Mouse (Mus musculus) C2C12 (cell line): ENCODE results near the gene Ccnd3.

Experiments used
- CTCF ChIP-seq: IDR thresholded peaks from one replicate; pipeline ENCODE4 v1.5.1; 2011; ENCODE audit not compliant: control insufficient read depth, insufficient read depth, insufficient read length
- FOSL1 ChIP-seq: IDR thresholded peaks from one replicate; pipeline ENCODE4 v1.8.0; 2011; ENCODE audit warnings: mild to moderate bottlenecking, low read length; ENCODE audit not compliant: poor library complexity, insufficient read depth, severe bottlenecking
- MAX ChIP-seq: IDR thresholded peaks from one replicate; pipeline ENCODE4 v1.6.1; 2011; ENCODE audit warnings: mild to moderate bottlenecking, control low read depth
- MYOD1 ChIP-seq: IDR thresholded peaks from one replicate; pipeline ENCODE4 v1.6.1; 2011; ENCODE audit warnings: low read depth; ENCODE audit not compliant: control insufficient read depth, insufficient read length
- MYOG ChIP-seq: IDR thresholded peaks from one replicate; pipeline ENCODE4 v1.6.1; 2011; ENCODE audit not compliant: control insufficient read depth, insufficient read length; ENCODE audit errors: extremely low read depth
- USF1 ChIP-seq: IDR thresholded peaks from one replicate; pipeline ENCODE4 v1.6.1; 2011; ENCODE audit warnings: low read depth, mild to moderate bottlenecking, control low read depth, moderate library complexity

DNA sequence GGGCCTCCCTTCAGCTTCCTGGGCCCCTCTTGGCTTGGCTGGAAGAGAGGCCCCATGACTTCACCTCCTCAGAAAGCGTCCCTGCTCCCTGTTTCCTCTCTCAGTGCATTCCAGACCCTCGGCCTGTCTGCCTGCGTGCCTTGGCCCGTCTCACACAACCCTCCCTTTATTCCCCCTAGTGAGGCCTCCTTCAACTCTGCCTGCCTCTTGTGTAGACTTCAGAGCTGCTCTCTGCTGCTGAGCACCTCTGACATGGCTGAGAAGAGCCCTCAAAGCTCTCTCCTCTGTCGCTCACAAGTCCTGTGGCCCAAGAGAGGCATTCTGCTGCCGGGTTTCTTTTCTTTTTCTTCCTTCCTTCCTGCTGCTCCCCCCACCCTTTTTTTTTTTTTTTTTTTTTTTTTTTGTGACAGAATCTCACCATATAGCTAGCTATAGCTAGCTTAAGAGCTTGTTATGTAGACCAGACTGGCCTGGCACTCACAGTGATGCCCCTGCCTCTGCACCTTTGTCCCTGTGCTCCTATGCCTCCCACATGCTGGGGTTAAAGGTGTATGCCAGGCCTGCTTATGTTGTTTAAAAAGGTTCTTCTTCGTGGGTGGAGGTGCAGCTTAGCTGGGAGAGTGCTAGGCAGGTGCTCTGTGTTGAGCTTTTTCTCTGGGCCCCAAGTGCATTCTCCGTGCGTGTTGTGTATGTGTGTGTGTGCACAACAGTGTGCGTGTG lies 22.9 kb downstream of the Ccnd3 start:
- TF ChIP-seq CTCF (no peak), MAX (no peak), MYOD1 (no peak), USF1 (no peak), MYOG (no peak), FOSL1 (no peak)
